In the genomic region with DNA sequence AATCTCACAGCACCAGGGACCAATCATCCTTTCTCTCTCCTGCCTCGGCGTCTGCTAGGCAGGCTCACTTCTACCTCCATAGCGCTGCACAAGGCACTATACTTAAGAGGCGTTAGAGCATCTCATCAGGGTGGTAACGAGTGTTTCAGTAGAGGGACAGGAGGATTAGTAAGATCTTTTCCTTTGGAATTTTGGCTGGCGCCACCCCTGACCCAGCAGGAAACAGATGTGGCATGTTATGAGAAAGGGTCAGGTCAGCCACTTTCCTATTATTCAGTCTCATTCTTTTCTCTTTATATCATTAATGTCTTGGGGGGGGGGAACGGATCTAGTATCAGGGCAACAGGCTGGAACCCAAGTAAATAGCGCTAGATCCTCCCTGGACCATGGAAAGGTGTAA, we compare ENCODE assay signal across 18 mouse cellular contexts. TPM values are rescaled to one million over a fixed set of nuclear protein-coding genes. Genes with fewer than 3 reads are reported as not detected.
DNase-seq lines count a peak whose midpoint lies in the region; ATAC-seq lines count a peak whose summit lies in the region.
"Had no signal": no experiment of that assay in that cellular context is flagged by ENCODE, and none has a peak within 500 bp of the region (broad histone marks: within the 10 kb centered on the region; RNA-seq: fewer than 3 reads in every experiment).

No protein-coding gene starts in this region.

- 65% methylated on average over 8 of the region's 8 CpGs for WGBS in embryonic facial prominence, embryonic 14.5 days
- WGBS in embryonic facial prominence, embryonic 10.5 days, result 64% methylated on average over 8 of the region's 8 CpGs
- 75% methylated on average over 8 of the region's 8 CpGs for WGBS in heart, embryonic 14.5 days
- 66% methylated on average over 8 of the region's 8 CpGs for WGBS in limb, embryonic 12.5 days
- WGBS in limb, embryonic 10.5 days, result 77% methylated on average over 8 of the region's 8 CpGs

- 0 out of 2 replicates have a peak overlapping the region, but pooled peaks have one; percentile 74 for H3K27ac ChIP-seq in embryonic facial prominence, embryonic 14.5 days (replicated peaks; ENCODE audit: low read depth, low read length)
- no peak overlapping the region for H3K27ac ChIP-seq in embryonic facial prominence, embryonic 10.5 days (replicated peaks)
- peak overlapping the region; percentile 15 to 77; a peak in 3 of 4 replicates for H3K27ac ChIP-seq in heart, embryonic 14.5 days (replicated peaks in 1 of 2; ENCODE audit: control insufficient read depth in 1 of 2, insufficient read depth in 1 of 2, low read depth in 2 of 2, low read length in 2 of 2)
- H3K27ac ChIP-seq in limb, embryonic 12.5 days, result peak overlapping the region; percentile 50; the same call in 1 of the 2 replicates
- H3K27ac ChIP-seq in limb, embryonic 10.5 days, result no peak overlapping the region
- H3K27ac ChIP-seq in brown adipose tissue, adult 24 weeks (replicated peaks; ENCODE audit: low read depth, low read length), result peak overlapping the region; percentile 90
- H3K27ac ChIP-seq: hindbrain, embryonic 13.5 days; midbrain, embryonic 15.5 days had no signal

- H3K9me3 ChIP-seq in embryonic facial prominence, embryonic 14.5 days (ENCODE audit: control insufficient read depth, low read length), result no peaks in the 10 kb centered on the region
- H3K9me3 ChIP-seq in embryonic facial prominence, embryonic 10.5 days, result no peaks in the 10 kb centered on the region
- 0 out of 2 replicates have a peak, but pooled peaks cover 3% of the 10 kb centered on the region for H3K9me3 ChIP-seq in heart, embryonic 14.5 days (ENCODE audit: control insufficient read depth, low read length)
- H3K9me3 ChIP-seq in limb, embryonic 12.5 days, result no peaks in the 10 kb centered on the region
- no peaks in the 10 kb centered on the region for H3K9me3 ChIP-seq in limb, embryonic 10.5 days (replicated peaks)
- H3K9me3 ChIP-seq: embryonic facial prominence, embryonic 15.5 days; hindbrain, embryonic 13.5 days; midbrain, embryonic 15.5 days had no signal

- no peak for DNase-seq in embryonic facial prominence, embryonic 14.5 days (ENCODE audit: low spot score)
- no peak for DNase-seq in embryonic facial prominence, embryonic 10.5 days (ENCODE audit: low spot score)
- DNase-seq in heart, postnatal 10 days, result no peak
- DNase-seq in limb, embryonic 10.5 days (ENCODE audit: low spot score), result no peak
- DNase-seq: adrenal gland, adult 8-10 months; cerebellum, postnatal 10 days; liver, postnatal 0 days; thymus, postnatal 25 days had no signal

- H3K4me3 ChIP-seq in embryonic facial prominence, embryonic 14.5 days (ENCODE audit: low read depth, low read length), result no peak overlapping the region
- no peak overlapping the region for H3K4me3 ChIP-seq in embryonic facial prominence, embryonic 10.5 days
- no peak overlapping the region for H3K4me3 ChIP-seq in heart, embryonic 14.5 days (ENCODE audit: control insufficient read depth in 1 of 2, insufficient read depth in 1 of 2, low read depth in 1 of 2, low read length in 2 of 2)
- H3K4me3 ChIP-seq in limb, embryonic 12.5 days (replicated peaks), result no peak overlapping the region
- H3K4me3 ChIP-seq in limb, embryonic 10.5 days, result no peak overlapping the region
- no peak overlapping the region for H3K4me3 ChIP-seq in brown adipose tissue, adult 24 weeks (ENCODE audit: insufficient read depth, low read depth, low read length)
- H3K4me3 ChIP-seq: embryonic facial prominence, embryonic 15.5 days; hindbrain, embryonic 13.5 days; midbrain, embryonic 15.5 days; myocyte had no signal

- ATAC-seq in embryonic facial prominence, embryonic 14.5 days (ENCODE audit: low read depth), result no peak
- no peak for ATAC-seq in heart, embryonic 14.5 days (ENCODE audit: insufficient number of reproducible peaks, insufficient read depth, low FRiP score, low read depth)
- ATAC-seq in limb, embryonic 12.5 days (ENCODE audit: insufficient number of reproducible peaks, insufficient read depth, low FRiP score, low TSS enrichment, low read depth), result no peak
- ATAC-seq: CD4-positive, CD25-positive, alpha-beta regulatory T cell, adult 4 months; forebrain, embryonic 16.5 days; midbrain, embryonic 15.5 days had no signal

- H3K36me3 ChIP-seq in embryonic facial prominence, embryonic 14.5 days (ENCODE audit: control insufficient read depth, insufficient read depth, low read length), result 0 out of 2 replicates have a peak, but pooled peaks cover 6% of the 10 kb centered on the region
- no peaks in the 10 kb centered on the region; the same call in 1 of the 2 replicates for H3K36me3 ChIP-seq in embryonic facial prominence, embryonic 10.5 days (replicated peaks)
- peaks cover 23% of the 10 kb centered on the region for H3K36me3 ChIP-seq in heart, embryonic 14.5 days (ENCODE audit: control insufficient read depth, insufficient read depth, low read length)
- peaks cover 13% of the 10 kb centered on the region; the same call in 1 of the 2 replicates for H3K36me3 ChIP-seq in limb, embryonic 12.5 days
- no peaks in the 10 kb centered on the region for H3K36me3 ChIP-seq in limb, embryonic 10.5 days
- H3K36me3 ChIP-seq: embryonic facial prominence, embryonic 15.5 days; hindbrain, embryonic 13.5 days; midbrain, embryonic 15.5 days had no signal

- H3K4me1 ChIP-seq in embryonic facial prominence, embryonic 14.5 days (ENCODE audit: control insufficient read depth, insufficient read depth, low read length), result no peaks in the 10 kb centered on the region
- H3K4me1 ChIP-seq in embryonic facial prominence, embryonic 10.5 days, result peaks cover 38% of the 10 kb centered on the region
- peaks cover 37 to 62% of the 10 kb centered on the region in 2 experiments for H3K4me1 ChIP-seq in heart, embryonic 14.5 days (ENCODE audit: control insufficient read depth in 2 of 2, insufficient read depth in 2 of 2, low read length in 2 of 2)
- peaks cover 51% of the 10 kb centered on the region for H3K4me1 ChIP-seq in limb, embryonic 12.5 days (replicated peaks)
- H3K4me1 ChIP-seq in limb, embryonic 10.5 days, result peaks cover 41% of the 10 kb centered on the region
- H3K4me1 ChIP-seq in brown adipose tissue, adult 24 weeks (ENCODE audit: control insufficient read depth, insufficient read depth, insufficient read length, low read length), result peaks cover 64% of the 10 kb centered on the region

- no peaks in the 10 kb centered on the region for H3K27me3 ChIP-seq in embryonic facial prominence, embryonic 14.5 days (replicated peaks; ENCODE audit: control insufficient read depth, insufficient read depth, low read length)
- no peaks in the 10 kb centered on the region for H3K27me3 ChIP-seq in embryonic facial prominence, embryonic 10.5 days (replicated peaks; ENCODE audit: low read depth, poor library complexity, severe bottlenecking)
- no peaks in the 10 kb centered on the region for H3K27me3 ChIP-seq in heart, embryonic 14.5 days (ENCODE audit: control insufficient read depth, insufficient read depth, low read length)
- no peaks in the 10 kb centered on the region for H3K27me3 ChIP-seq in limb, embryonic 12.5 days
- no peaks in the 10 kb centered on the region for H3K27me3 ChIP-seq in limb, embryonic 10.5 days (ENCODE audit: low read depth, poor library complexity, severe bottlenecking)
- H3K27me3 ChIP-seq: embryonic facial prominence, embryonic 15.5 days; hindbrain, embryonic 13.5 days; midbrain, embryonic 15.5 days; Patski had no signal

- no peak overlapping the region for H3K9ac ChIP-seq in embryonic facial prominence, embryonic 14.5 days (ENCODE audit: low read depth, low read length)
- H3K9ac ChIP-seq in heart, embryonic 14.5 days (ENCODE audit: low read length), result no peak overlapping the region
- H3K9ac ChIP-seq in limb, embryonic 12.5 days (replicated peaks), result no peak overlapping the region
- H3K9ac ChIP-seq: embryonic facial prominence, embryonic 15.5 days; hindbrain, embryonic 13.5 days; liver, postnatal 0 days; midbrain, embryonic 15.5 days had no signal

- H3K4me2 ChIP-seq in embryonic facial prominence, embryonic 14.5 days (ENCODE audit: low read depth, low read length), result no peak overlapping the region
- H3K4me2 ChIP-seq in heart, embryonic 14.5 days (ENCODE audit: low read length), result no peak overlapping the region
- no peak overlapping the region for H3K4me2 ChIP-seq in limb, embryonic 12.5 days
- H3K4me2 ChIP-seq: embryonic facial prominence, embryonic 15.5 days; hindbrain, embryonic 13.5 days; midbrain, embryonic 15.5 days had no signal

- intact Hi-C loops in heart, postnatal 10 days (cut with DNase I), result no loop called here

RNA-seq across cellular contexts. Expression of a gene that starts 41.8 kb away (rescaled TPM):
- polyA plus RNA-seq in embryonic facial prominence, embryonic 14.5 days (2014; fragmentation: Nextera tagmentation; extraction: Ambion mirVana), result 7.8 and 8.6 TPM in 2 replicates
- polyA plus RNA-seq in embryonic facial prominence, embryonic 10.5 days (2016; fragmentation: Nextera tagmentation; extraction: Ambion mirVana), result 4.2 and 5.4 TPM in 2 replicates
- 22.8 and 23.5 TPM in 2 replicates for polyA plus RNA-seq in heart, embryonic 14.5 days (2014; fragmentation: Nextera tagmentation; extraction: Ambion mirVana)
- total RNA-seq in heart, postnatal 10 days (2021), result 10 to 100 TPM; 26.1 to 31.3 TPM
- 9.8 and 10.5 TPM in 2 replicates for polyA plus RNA-seq in limb, embryonic 12.5 days (2016; fragmentation: Nextera tagmentation; extraction: Ambion mirVana)
- polyA plus RNA-seq in limb, embryonic 10.5 days (2016; fragmentation: Nextera tagmentation; extraction: Ambion mirVana), result 3.0 and 5.5 TPM in 2 replicates
- polyA plus RNA-seq in brown adipose tissue, adult 24 weeks (2012; ENCODE audit: insufficient read depth, insufficient read length, missing spikeins), result 9.6 and 11.2 TPM in 2 replicates

Comparison
In these comparisons a context has a peak if more than half of its experiments do, and no peak if none do; other contexts are left out.
1. H3K27ac ChIP-seq: peak in embryonic facial prominence, embryonic 14.5 days (single experiment), heart, embryonic 14.5 days (2 of 2), limb, embryonic 12.5 days (single experiment) and brown adipose tissue, adult 24 weeks (single experiment); none in embryonic facial prominence, embryonic 10.5 days (single experiment) and limb, embryonic 10.5 days (single experiment).